Mouse (Mus musculus) heart, postnatal 0 days (tissue): ENCODE data around the gene Osbpl8.

Experiments used
- CTCF ChIP-seq: IDR thresholded peaks from 2 replicates; pipeline ENCODE4 v1.5.1; 2016; ENCODE audit warnings: antibody characterized with exemption, control low read depth, low read depth
- EP300 ChIP-seq: IDR thresholded peaks from 2 replicates; pipeline ENCODE4 v1.6.1; 2016; ENCODE audit warnings: antibody characterized with exemption, low read depth

DNA sequence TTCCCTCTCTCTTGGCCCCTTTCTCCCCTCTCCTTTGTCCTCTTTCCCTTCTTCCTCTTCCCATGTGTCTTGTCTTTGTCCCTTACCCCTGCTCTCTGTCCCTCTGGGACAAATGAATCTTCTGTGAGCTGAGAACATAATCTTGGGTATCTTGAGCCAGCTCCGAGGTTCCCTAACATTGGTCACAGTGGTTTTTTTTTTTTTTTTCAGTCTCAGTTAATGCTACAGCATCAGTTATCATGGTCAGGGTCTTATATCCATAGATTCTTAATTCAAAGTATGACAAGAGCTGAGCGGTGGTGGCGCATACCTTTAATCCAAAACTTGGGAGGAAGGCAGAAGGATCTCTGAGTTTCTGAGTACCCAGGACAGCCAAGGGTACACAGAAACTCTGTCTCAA is 4.0 kb upstream of the Osbpl8 start:
- TF ChIP-seq EP300 (no peak), CTCF (no peak)
